Mouse (Mus musculus): Measurements from ENCODE around the gene Glt1d1. TPM values are rescaled to one million over a fixed set of nuclear protein-coding genes. Genes with fewer than 3 reads are reported as not detected.

The Glt1d1 gene
- total RNA-seq, 1 experiment from 2014 or later: 4.7 TPM

DNA sequence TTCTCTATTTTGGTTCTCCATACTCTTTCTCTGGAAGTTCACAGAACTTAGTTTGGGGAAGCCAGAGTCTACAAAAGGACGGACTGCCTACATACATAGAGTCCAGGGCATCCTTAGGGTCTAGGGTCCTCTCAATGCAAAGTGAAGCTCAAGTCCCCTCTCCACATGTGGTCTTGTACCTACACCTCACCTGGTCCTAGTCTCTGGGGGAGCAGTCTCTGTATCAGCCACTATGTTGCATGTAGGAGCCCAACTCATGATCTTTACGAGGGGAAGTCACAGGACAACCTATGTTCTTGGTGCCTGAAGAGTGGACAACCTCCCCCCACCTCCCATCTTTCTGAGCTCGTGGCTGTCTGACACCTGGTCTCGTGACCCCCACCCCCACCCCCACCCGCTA, 391 bp upstream of the Glt1d1 start:
- no peak for DNase-seq

DNA sequence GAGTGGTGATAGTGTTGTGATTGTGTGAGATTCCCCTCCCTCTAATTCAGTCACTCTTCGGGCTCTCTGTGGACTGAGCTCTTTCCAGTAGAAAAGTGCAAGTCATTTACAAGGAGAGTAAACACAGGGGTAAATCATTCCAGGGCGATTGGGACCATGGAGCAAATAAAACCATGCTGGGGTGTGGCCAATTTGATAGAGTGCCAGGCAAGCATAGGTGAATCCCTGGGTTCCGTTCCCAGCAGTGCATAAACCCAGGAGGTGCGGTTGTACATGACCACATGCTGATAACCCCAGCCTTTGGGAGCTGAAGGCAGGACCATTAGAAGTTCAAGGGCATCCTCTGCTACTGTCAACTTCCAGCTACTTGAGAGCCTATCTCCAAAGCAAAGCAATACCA, 1.1 kb downstream of the Glt1d1 start:
- no peak for DNase-seq

GRCm38 (mm10) chr5:127633666-127634065, 1.6 kb downstream of the Glt1d1 start:
- no peak for DNase-seq

DNA sequence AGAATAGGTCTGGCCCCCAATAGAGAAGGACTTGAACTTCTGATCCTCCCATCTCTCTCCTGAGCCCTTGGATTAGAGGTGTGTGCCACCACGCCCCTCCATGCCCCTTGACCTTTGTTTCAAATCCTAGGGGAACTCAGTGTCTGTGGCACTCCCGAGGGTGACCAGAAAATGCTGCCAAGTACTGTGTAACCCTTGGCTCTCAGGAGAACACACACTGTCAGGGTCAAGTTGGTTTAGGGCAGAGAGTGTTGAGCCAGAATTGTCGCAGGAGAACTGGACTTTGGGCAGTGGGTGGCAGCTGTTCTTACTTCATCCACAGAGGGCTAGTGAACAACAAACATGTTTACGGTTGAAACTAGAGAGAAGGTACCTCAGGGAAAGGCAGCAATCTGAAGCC, 5.6 kb downstream of the Glt1d1 start:
- DNase-seq: peak; percentile 22

DNA sequence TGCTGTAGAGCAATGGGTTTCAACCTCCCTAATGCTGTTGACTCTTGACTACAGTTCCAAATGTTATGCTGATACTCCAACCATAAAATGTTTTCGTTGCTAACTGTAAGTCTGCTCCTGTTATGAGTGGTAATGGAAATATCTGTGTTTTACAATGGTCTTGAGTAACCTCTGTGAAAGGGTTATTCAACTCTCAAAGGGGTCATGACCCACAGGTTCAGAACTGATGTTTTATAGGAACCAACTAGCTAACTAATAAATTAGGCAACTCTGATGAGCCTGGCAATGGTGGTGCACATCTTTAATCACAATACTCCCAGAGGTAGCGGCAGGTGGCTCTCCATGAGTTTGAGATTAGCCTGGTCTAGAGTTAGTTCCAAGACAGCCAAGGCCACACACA, 6.1 kb downstream of the Glt1d1 start:
- no peak for DNase-seq

GRCm38 (mm10) chr5:127639067-127639605, 7.1 kb downstream of the Glt1d1 start:
- DNase-seq: no peak

GRCm38 (mm10) chr5:127639635-127640034, 7.6 kb downstream of the Glt1d1 start:
- no peak for DNase-seq

DNA sequence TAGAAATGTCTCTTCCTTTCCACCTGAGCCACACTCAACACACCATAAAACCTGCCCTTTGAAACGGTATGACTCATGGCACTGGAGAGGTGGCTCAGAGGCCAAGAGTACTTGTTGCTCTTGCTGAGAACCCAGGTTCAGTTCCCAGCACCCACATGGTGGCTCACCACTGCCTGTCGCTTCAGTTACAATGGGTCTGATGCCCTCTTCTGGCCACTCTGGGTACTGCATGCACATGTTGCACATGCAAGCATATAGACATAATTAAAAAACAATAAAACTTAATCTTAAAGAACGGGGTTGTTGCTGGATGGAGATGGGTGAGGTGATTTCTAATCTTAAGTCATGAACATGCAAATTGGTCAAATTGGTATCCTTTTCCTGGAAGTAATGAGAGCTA, 8.3 kb downstream of the Glt1d1 start:
- DNase-seq: no peak

GRCm38 (mm10) chr5:127641185-127641958, 9.3 kb downstream of the Glt1d1 start:
- DNase-seq: no peak

- DNase-seq: peak; percentile 12
Measured at GRCm38 (mm10) chr5:127648046-127648445, 16.0 kb downstream of the Glt1d1 start.

GRCm38 (mm10) chr5:127649077-127649476, 17.0 kb downstream of the Glt1d1 start:
- peak; percentile 35 for DNase-seq

GRCm38 (mm10) chr5:127658257-127658656, 26.2 kb downstream of the Glt1d1 start:
- no peak for DNase-seq

GRCm38 (mm10) chr5:127659312-127659711, 27.2 kb downstream of the Glt1d1 start:
- no peak for DNase-seq

- DNase-seq: no peak
Measured at GRCm38 (mm10) chr5:127660267-127660666, 28.2 kb downstream of the Glt1d1 start.

GRCm38 (mm10) chr5:127660979-127661378, 28.9 kb downstream of the Glt1d1 start:
- DNase-seq: no peak

GRCm38 (mm10) chr5:127673913-127674312, 41.9 kb downstream of the Glt1d1 start:
- no peak for DNase-seq

DNA sequence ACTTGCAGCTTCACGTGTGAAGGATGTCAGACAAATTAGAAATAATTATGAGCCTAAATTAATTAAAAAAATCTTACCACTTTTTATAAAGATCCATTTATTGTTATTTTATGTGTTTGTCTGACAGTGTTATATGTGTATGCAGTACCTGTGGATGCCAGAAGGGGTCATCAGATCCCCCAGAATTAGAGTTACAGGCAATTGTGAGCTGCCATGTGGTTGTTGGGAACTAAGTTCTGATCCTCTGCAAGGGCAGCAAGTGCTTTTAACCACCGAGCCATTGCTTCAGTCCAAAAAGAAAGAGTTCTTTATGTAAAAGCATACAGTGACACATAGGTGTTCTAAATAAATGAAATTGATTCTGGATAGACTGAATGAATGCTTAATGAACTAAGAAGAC, 45.5 kb downstream of the Glt1d1 start:
- DNase-seq: no peak

- no peak for DNase-seq
Measured at GRCm38 (mm10) chr5:127678501-127678900, 46.4 kb downstream of the Glt1d1 start.

DNA sequence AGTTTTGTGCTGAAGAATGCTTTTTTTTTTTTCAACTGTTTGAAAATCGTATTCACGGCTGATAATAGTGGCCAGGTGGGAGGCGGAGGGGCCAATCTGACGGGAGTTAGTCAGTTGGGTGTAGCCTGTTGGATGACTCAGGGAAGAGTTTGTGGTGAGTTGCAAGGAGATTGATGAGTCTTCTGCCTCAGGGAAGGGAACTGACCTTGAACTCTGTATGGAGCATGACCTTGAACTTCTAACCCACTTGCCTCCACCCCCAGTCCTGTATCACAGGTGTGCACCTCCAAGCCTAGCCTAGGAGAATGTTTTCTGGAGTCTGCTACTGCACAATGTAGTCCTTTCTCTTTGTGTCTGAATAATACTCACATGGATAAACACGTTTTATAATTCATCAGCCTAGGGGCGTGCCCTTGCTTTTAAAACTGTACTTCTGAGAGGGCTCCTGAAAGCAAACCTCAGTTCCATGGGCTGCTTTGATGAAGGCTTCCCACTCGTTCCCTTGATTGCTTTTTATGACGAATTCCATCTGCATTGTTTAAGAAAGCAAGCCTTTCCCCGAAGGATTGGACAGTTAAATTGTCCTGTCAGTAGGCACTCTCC, 56.6 kb downstream of the Glt1d1 start:
- no peak for DNase-seq

- DNase-seq: no peak
Measured at GRCm38 (mm10) chr5:127691085-127691484, 59.0 kb downstream of the Glt1d1 start.

- no peak for DNase-seq
Measured at GRCm38 (mm10) chr5:127691581-127691980, 59.5 kb downstream of the Glt1d1 start.

- DNase-seq: no peak
Measured at GRCm38 (mm10) chr5:127695898-127696297, 63.8 kb downstream of the Glt1d1 start.

GRCm38 (mm10) chr5:127696602-127697001, 64.5 kb downstream of the Glt1d1 start:
- no peak for DNase-seq

GRCm38 (mm10) chr5:127698525-127698924, 66.5 kb downstream of the Glt1d1 start:
- no peak for DNase-seq

Data from adrenal gland, postnatal 14 days (tissue).